Mouse (Mus musculus) T-helper 1 cell (primary cell): ENCODE results near the gene Itgbl1.

Experiments used
- in situ Hi-C: fragments of 300-600 bp; cut with MboI, MseI; formaldehyde crosslinking; loops from one replicate; pipeline ENCODE4 v1.15.1; 2025; ENCODE audit warnings: high pct_unique_total_duplicates

The Itgbl1 gene

DNA sequence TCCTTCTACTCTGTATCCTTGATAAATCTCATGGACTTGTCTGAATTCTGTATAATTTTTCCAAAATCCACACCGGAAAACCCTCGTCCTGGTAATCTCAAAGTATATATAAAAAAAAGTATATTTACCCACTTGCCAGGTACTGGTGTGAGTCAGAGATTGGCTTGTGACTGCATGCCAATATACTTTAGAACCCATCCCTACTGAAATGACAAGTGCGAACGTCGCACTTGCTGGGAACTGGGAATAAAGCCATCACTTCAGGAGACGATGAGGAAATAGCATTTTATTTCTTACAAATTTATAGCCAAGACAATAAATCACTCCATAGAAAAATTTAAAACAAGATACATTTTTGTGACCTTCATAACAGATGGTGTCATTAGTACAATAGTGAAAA, 308.2 kb downstream of the Itgbl1 start:
- in situ Hi-C loops, result no loop called here

GRCm38 (mm10) chr14:123990591-123991195, 330.9 kb downstream of the Itgbl1 start:
- in situ Hi-C loops, result no loop called here
